Mouse (Mus musculus) R1 (cell line): Measurements from ENCODE around the gene Omp.

Experiments
- DNase-seq: peaks from one replicate; pipeline ENCODE4 v3.0.0-alpha.2; 2018; ENCODE audit warnings: low read depth, low spot score

Omp gene

GRCm38 (mm10) chr7:98142247-98142646 is 3.1 kb downstream of the Omp start:
- no peak for DNase-seq

GRCm38 (mm10) chr7:98141206-98141605 is 4.1 kb downstream of the Omp start:
- DNase-seq = peak; percentile 52

GRCm38 (mm10) chr7:98140597-98140996 is 4.7 kb downstream of the Omp start:
- DNase-seq = no peak

GRCm38 (mm10) chr7:98139216-98139615 is 6.1 kb downstream of the Omp start:
- no peak for DNase-seq

- DNase-seq = no peak
Measured at GRCm38 (mm10) chr7:98137995-98138394, 7.3 kb downstream of the Omp start.

GRCm38 (mm10) chr7:98137583-98137982 is 7.7 kb downstream of the Omp start:
- DNase-seq = no peak

GRCm38 (mm10) chr7:98131751-98132150 is 13.6 kb downstream of the Omp start:
- DNase-seq = peak; percentile 60

- peak; percentile 52 for DNase-seq
Measured at GRCm38 (mm10) chr7:98125473-98125872, 19.8 kb downstream of the Omp start.

- no peak for DNase-seq
Measured at GRCm38 (mm10) chr7:98124701-98125100, 20.6 kb downstream of the Omp start.

- DNase-seq = no peak
Measured at GRCm38 (mm10) chr7:98121673-98122072, 23.6 kb downstream of the Omp start.

GRCm38 (mm10) chr7:98121241-98121640 is 24.1 kb downstream of the Omp start:
- DNase-seq = no peak

- peak; percentile 66 for DNase-seq
Measured at GRCm38 (mm10) chr7:98120325-98120724, 25.0 kb downstream of the Omp start.

- no peak for DNase-seq
Measured at GRCm38 (mm10) chr7:98119961-98120232, 25.4 kb downstream of the Omp start.

GRCm38 (mm10) chr7:98119179-98119960 is 25.9 kb downstream of the Omp start, which contains the start of gene Myo7a:
Gene Myo7a, minus strand, starts transcription at chr7:98119524.
- no peak for DNase-seq

- DNase-seq = no peak
Measured at GRCm38 (mm10) chr7:98117012-98117660, 28.2 kb downstream of the Omp start.

- DNase-seq = no peak
Measured at GRCm38 (mm10) chr7:98114656-98115055, 30.6 kb downstream of the Omp start.

- DNase-seq = no peak
Measured at GRCm38 (mm10) chr7:98111233-98111632, 34.1 kb downstream of the Omp start.

GRCm38 (mm10) chr7:98109771-98110170 is 35.5 kb downstream of the Omp start:
- no peak for DNase-seq

GRCm38 (mm10) chr7:98108636-98109430 is 36.5 kb downstream of the Omp start:
- no peak for DNase-seq

GRCm38 (mm10) chr7:98106272-98106671 is 39.0 kb downstream of the Omp start:
- DNase-seq = no peak

- no peak for DNase-seq
Measured at GRCm38 (mm10) chr7:98104481-98105435, 40.5 kb downstream of the Omp start.
